In genomic region chr14:54925349-54926342, GRCm38 (mm10) we compare ENCODE assay signal across 8 mouse cellular contexts. TPM values are rescaled to one million over a fixed set of nuclear protein-coding genes. Genes with fewer than 3 reads are reported as not detected.
A peak's percentile ranks its signal among the peaks of the same experiment; 100 is the strongest.
DNase-seq lines count a peak whose midpoint lies in the region; ATAC-seq and TF ChIP-seq lines count a peak whose summit lies in the region.

Efs (minus strand) TSS chr14:54926126.

- no peaks in the 10 kb centered on the region for H3K79me2 ChIP-seq in heart, adult 2 months (replicated peaks; ENCODE audit: control insufficient read depth, insufficient read depth, low read length)

- H3K9me3 ChIP-seq in embryonic facial prominence, embryonic 12.5 days = peaks cover 17% of the 10 kb centered on the region
- H3K9me3 ChIP-seq in liver, embryonic 14.5 days (ENCODE audit: control insufficient read depth, low read length) = no peaks in the 10 kb centered on the region
- no peaks in the 10 kb centered on the region; the same call in 1 of the 2 replicates for H3K9me3 ChIP-seq in neural tube, embryonic 14.5 days (ENCODE audit: control insufficient read depth, low read length)

- H3K4me1 ChIP-seq in embryonic facial prominence, embryonic 12.5 days = peaks cover 30% of the 10 kb centered on the region
- H3K4me1 ChIP-seq in heart, adult 2 months (ENCODE audit: control insufficient read depth, insufficient read depth, low read length) = no peaks in the 10 kb centered on the region; the same call in 1 of the 2 replicates
- H3K4me1 ChIP-seq in kidney, adult 2 months (ENCODE audit: control insufficient read depth, insufficient read depth, low read length) = no peaks in the 10 kb centered on the region
- peaks cover 8 to 12% of the 10 kb centered on the region in 2 experiments for H3K4me1 ChIP-seq in liver, embryonic 14.5 days (replicated peaks; ENCODE audit: control insufficient read depth in 2 of 2, insufficient read depth in 2 of 2, low read length in 1 of 2)
- H3K4me1 ChIP-seq in neural tube, embryonic 14.5 days (ENCODE audit: control insufficient read depth, insufficient read depth, low read length) = peaks cover 8% of the 10 kb centered on the region; the same call in 1 of the 2 replicates

- H3K27me3 ChIP-seq in embryonic facial prominence, embryonic 12.5 days = no peaks in the 10 kb centered on the region
- H3K27me3 ChIP-seq in heart, adult 2 months (ENCODE audit: control insufficient read depth, insufficient read depth, low read length) = peaks cover 8% of the 10 kb centered on the region
- H3K27me3 ChIP-seq in kidney, adult 2 months (replicated peaks; ENCODE audit: control insufficient read depth, insufficient read depth, low read length) = 0 out of 2 replicates have a peak, but pooled peaks cover 1% of the 10 kb centered on the region
- peaks cover 43% of the 10 kb centered on the region for H3K27me3 ChIP-seq in liver, embryonic 14.5 days (ENCODE audit: control insufficient read depth, insufficient read depth, low read length)
- no peaks in the 10 kb centered on the region for H3K27me3 ChIP-seq in neural tube, embryonic 14.5 days (ENCODE audit: control insufficient read depth, insufficient read depth, low read length)

- DNase-seq in left cerebral cortex, adult 18-20 months (ENCODE audit: low spot score in 2 of 2) = peak; percentile 36 to 50
- DNase-seq in left cerebral cortex, adult 9 months (ENCODE audit: low spot score in 2 of 2) = no peak
- peak; percentile 74 to 76 for DNase-seq in heart, adult 2 months
- DNase-seq in kidney, adult 2 months = peak; percentile 61
- no peak for DNase-seq in liver, embryonic 14.5 days (ENCODE audit: low read depth in 3 of 3, low spot score in 3 of 3)
- DNase-seq in yolk sac, embryonic 10.5 days (ENCODE audit: low spot score) = peak; percentile 51

- TF ChIP-seq CTCF in heart, adult 2 months (IDR thresholded peaks at IDR 0.05) = no peak
- TF ChIP-seq CTCF in kidney, adult 2 months (conservative IDR thresholded peaks at IDR 0.05; ENCODE audit: insufficient read depth, insufficient read length, low read depth, low read length) = no peak
- TF ChIP-seq CTCF in liver, embryonic 14.5 days (IDR thresholded peaks at IDR 0.05; ENCODE audit: low read depth) = no peak

- H3K27ac ChIP-seq in embryonic facial prominence, embryonic 12.5 days = peak within 1 kb of the TSS; percentile 99
- peak within 1 kb of the TSS; percentile 58 for H3K27ac ChIP-seq in heart, adult 2 months
- H3K27ac ChIP-seq in kidney, adult 2 months (ENCODE audit: insufficient read depth, low read depth, low read length) = no peak within 1 kb of the TSS
- H3K27ac ChIP-seq in liver, embryonic 14.5 days = no peak within 1 kb of the TSS
- H3K27ac ChIP-seq in neural tube, embryonic 14.5 days (ENCODE audit: low read depth, low read length) = peak within 1 kb of the TSS; percentile 52

- intact Hi-C loops in heart, adult 2 months (cut with DNase I) = no loop called here

- ATAC-seq in embryonic facial prominence, embryonic 12.5 days (ENCODE audit: insufficient number of reproducible peaks, insufficient read depth, low FRiP score, low TSS enrichment) = peak; percentile 53
- no peak for ATAC-seq in liver, embryonic 14.5 days (ENCODE audit: insufficient read depth)
- ATAC-seq in neural tube, embryonic 14.5 days (ENCODE audit: low read depth) = peak; percentile 58

- H3K4me2 ChIP-seq in embryonic facial prominence, embryonic 12.5 days (replicated peaks) = peak within 1 kb of the TSS; percentile 71
- H3K4me2 ChIP-seq in liver, embryonic 14.5 days (ENCODE audit: low read depth) = peak within 1 kb of the TSS; percentile 55
- peak within 1 kb of the TSS; percentile 98 for H3K4me2 ChIP-seq in neural tube, embryonic 14.5 days (ENCODE audit: low read depth, low read length)

- TF ChIP-seq EP300 in heart, adult 2 months (IDR thresholded peaks at IDR 0.05; ENCODE audit: insufficient read depth, low read depth, low read length) = no peak
- TF ChIP-seq EP300 in liver, embryonic 14.5 days (IDR thresholded peaks at IDR 0.05; ENCODE audit: low read depth) = no peak

- peaks cover 20% of the 10 kb centered on the region for H3K36me3 ChIP-seq in embryonic facial prominence, embryonic 12.5 days
- no peaks in the 10 kb centered on the region for H3K36me3 ChIP-seq in heart, adult 2 months (ENCODE audit: control insufficient read depth, insufficient read depth, low read length)
- no peaks in the 10 kb centered on the region for H3K36me3 ChIP-seq in kidney, adult 2 months (ENCODE audit: control insufficient read depth, insufficient read depth, low read length)
- H3K36me3 ChIP-seq in liver, embryonic 14.5 days (replicated peaks; ENCODE audit: control insufficient read depth, insufficient read depth, low read depth) = no peaks in the 10 kb centered on the region
- no peaks in the 10 kb centered on the region for H3K36me3 ChIP-seq in neural tube, embryonic 14.5 days (ENCODE audit: control insufficient read depth, insufficient read depth, low read length)

- TF ChIP-seq POLR2A in heart, adult 2 months (IDR thresholded peaks at IDR 0.05; ENCODE audit: insufficient read depth, low read depth, low read length) = 0 out of 2 replicates have a peak, but pooled peaks have one; percentile 42
- no peak for TF ChIP-seq POLR2A in kidney, adult 2 months (IDR thresholded peaks at IDR 0.05; ENCODE audit: low read depth, low read length)

- peak within 1 kb of the TSS; percentile 51 for H3K4me3 ChIP-seq in embryonic facial prominence, embryonic 12.5 days
- H3K4me3 ChIP-seq in heart, adult 2 months = peak within 1 kb of the TSS; percentile 34
- H3K4me3 ChIP-seq in kidney, adult 2 months (ENCODE audit: insufficient read depth, low read depth, low read length) = peak within 1 kb of the TSS; percentile 41
- peak within 1 kb of the TSS; percentile 11 to 36 for H3K4me3 ChIP-seq in liver, embryonic 14.5 days (ENCODE audit: insufficient read depth in 1 of 2, low read depth in 2 of 2, low read length in 2 of 2)
- peak within 1 kb of the TSS; percentile 44 for H3K4me3 ChIP-seq in neural tube, embryonic 14.5 days (ENCODE audit: low read depth, low read length)

- WGBS in embryonic facial prominence, embryonic 12.5 days = 1% methylated on average over 57 of the region's 57 CpGs
- 8% methylated on average over 57 of the region's 57 CpGs for WGBS in heart, adult 2 months
- 12% methylated on average over 57 of the region's 57 CpGs for WGBS in kidney, adult 2 months
- 7% methylated on average over 56 of the region's 57 CpGs for WGBS in liver, embryonic 14.5 days (ENCODE audit: insufficient replicate concordance)
- WGBS in neural tube, embryonic 14.5 days = 2% methylated on average over 57 of the region's 57 CpGs

- peak within 1 kb of the TSS; percentile 84 for H3K9ac ChIP-seq in embryonic facial prominence, embryonic 12.5 days
- H3K9ac ChIP-seq in heart, adult 2 months (ENCODE audit: low read depth, low read length) = peak within 1 kb of the TSS; percentile 66
- no peak within 1 kb of the TSS for H3K9ac ChIP-seq in liver, embryonic 14.5 days (replicated peaks)
- peak within 1 kb of the TSS; percentile 72 for H3K9ac ChIP-seq in neural tube, embryonic 14.5 days (replicated peaks; ENCODE audit: low read depth, low read length)

RNA-seq across cellular contexts. Expression of gene Efs, which starts in this region (rescaled TPM):
- total RNA-seq in left cerebral cortex, adult 18-20 months (2021) = 1 to 10 TPM; 8.4 to 8.6 TPM
- polyA plus RNA-seq in embryonic facial prominence, embryonic 12.5 days (2016; fragmentation: Nextera tagmentation; extraction: Ambion mirVana) = 49.0 and 49.3 TPM in 2 replicates
- total RNA-seq in heart, adult 2 months (2021) = 1 to 10 TPM; 1.9 to 3.0 TPM
- 5.1 and 5.4 TPM in 2 replicates for polyA plus RNA-seq in heart, adult 2 months (2012; rRNA removed)
- polyA plus RNA-seq in kidney, adult 2 months (2012; rRNA removed) = 1.8 and 2.8 TPM in 2 replicates
- 0.54 and 0.69 TPM in 2 replicates for polyA plus RNA-seq in liver, embryonic 14.5 days (2012; rRNA removed)
- polyA plus RNA-seq in liver, embryonic 14.5 days (2014; fragmentation: Nextera tagmentation; extraction: Ambion mirVana) = 0.23 and 0.39 TPM in 2 replicates
- polyA plus RNA-seq in neural tube, embryonic 14.5 days (2014; fragmentation: Nextera tagmentation; extraction: Ambion mirVana) = 9.9 and 13.5 TPM in 2 replicates

Comparison
In these comparisons a context has a peak if more than half of its experiments do, and no peak if none do; other contexts are left out.
1. DNase-seq: peak in left cerebral cortex, adult 18-20 months (2 of 2), heart, adult 2 months (2 of 2), kidney, adult 2 months (single experiment) and yolk sac, embryonic 10.5 days (single experiment); none in left cerebral cortex, adult 9 months (0 of 2) and liver, embryonic 14.5 days (0 of 3).
2. H3K27ac ChIP-seq: peak in embryonic facial prominence, embryonic 12.5 days (single experiment), heart, adult 2 months (single experiment) and neural tube, embryonic 14.5 days (single experiment); none in kidney, adult 2 months (single experiment) and liver, embryonic 14.5 days (single experiment).
3. Peak in every context shown above with its lines, with median percentiles within 50 percentile points of each other: H3K4me2 ChIP-seq and H3K4me3 ChIP-seq.